Mouse (Mus musculus) gastrocnemius, postnatal 4 days (tissue): Measurements from ENCODE around the gene Igsf23. TPM values are rescaled to one million over a fixed set of nuclear protein-coding genes. Genes with fewer than 3 reads are reported as not detected.
A peak's percentile ranks its signal among the peaks of the same experiment; 100 is the strongest.
"Not testable (repeated sequence)": the region's sequence is repeated elsewhere in the genome, so short reads cannot be mapped to it uniquely, and the experiment has no call there.

ENCODE experiments used
- DNase-seq, 2 experiments: peaks; one replicate each; pipeline ENCODE4 v3.0.0; 2021 to 2022; ENCODE audit warnings: low spot score in 2 of 2, mixed read lengths in 2 of 2
- long read RNA-seq, 2 experiments: library from polyadenylated mRNA; stranded (forward); transcript quantifications; one replicate each; pipeline ENCODE4 v2.0.0; 2021
- total RNA-seq, 2 experiments: library from RNA; stranded (reverse); gene quantifications; 2 replicates each; pipeline ENCODE4 v1.2.3; 2021

The Igsf23 gene
- not detected for total RNA-seq
- long read RNA-seq, experiment 1, result 0 reads
- long read RNA-seq, experiment 2, result 0 reads

GRCm38 (mm10) chr7:19950589-19950988, at the start of gene Igsf23:
TSS of gene Igsf23 (minus strand) at chr7:19950756.
- no peak for DNase-seq

- DNase-seq, result not testable (repeated sequence)
Measured at GRCm38 (mm10) chr7:19996721-19997120, 46.2 kb upstream of the Igsf23 start.

- not testable (repeated sequence) for DNase-seq
Measured at GRCm38 (mm10) chr7:19991165-19991564, 40.6 kb upstream of the Igsf23 start, which contains the start of gene Nlrp9b. TSS of gene Nlrp9b (plus strand) at chr7:19991465.

GRCm38 (mm10) chr7:19971516-19971915, 21.0 kb upstream of the Igsf23 start:
- no peak for DNase-seq

- DNase-seq, result no peak
Measured at GRCm38 (mm10) chr7:19970196-19970595, 19.6 kb upstream of the Igsf23 start.

GRCm38 (mm10) chr7:19969541-19970090, 19.1 kb upstream of the Igsf23 start:
- no peak for DNase-seq

- DNase-seq, result no peak
Measured at GRCm38 (mm10) chr7:19969106-19969505, 18.6 kb upstream of the Igsf23 start.

- no peak for DNase-seq
Measured at GRCm38 (mm10) chr7:19964985-19965579, 14.5 kb upstream of the Igsf23 start, which contains the start of gene Ceacam20. TSS of gene Ceacam20 (plus strand) at chr7:19965412.

- no peak for DNase-seq
Measured at GRCm38 (mm10) chr7:19962423-19962822, 11.9 kb upstream of the Igsf23 start.

- DNase-seq, result peak; percentile 77 to 88
Measured at GRCm38 (mm10) chr7:19956341-19956781, 5.8 kb upstream of the Igsf23 start.

GRCm38 (mm10) chr7:19955861-19956260, 5.3 kb upstream of the Igsf23 start:
- DNase-seq, result no peak

GRCm38 (mm10) chr7:19953054-19953453, 2.5 kb upstream of the Igsf23 start:
- DNase-seq, result no peak

- DNase-seq, result no peak
Measured at GRCm38 (mm10) chr7:19952320-19952986, 1.9 kb upstream of the Igsf23 start.

GRCm38 (mm10) chr7:19949996-19950395, 560 bp downstream of the Igsf23 start:
- no peak for DNase-seq

GRCm38 (mm10) chr7:19948956-19949355, 1.6 kb downstream of the Igsf23 start:
- no peak for DNase-seq

- DNase-seq, result no peak
Measured at GRCm38 (mm10) chr7:19945821-19946515, 4.6 kb downstream of the Igsf23 start.

GRCm38 (mm10) chr7:19945201-19945600, 5.4 kb downstream of the Igsf23 start:
- no peak for DNase-seq

- no peak for DNase-seq
Measured at GRCm38 (mm10) chr7:19944709-19945108, 5.8 kb downstream of the Igsf23 start.

GRCm38 (mm10) chr7:19940256-19940655, 10.3 kb downstream of the Igsf23 start:
- no peak for DNase-seq

GRCm38 (mm10) chr7:19939555-19940235, 10.9 kb downstream of the Igsf23 start:
- peak; percentile 55 to 82 for DNase-seq

GRCm38 (mm10) chr7:19937229-19937821, 13.2 kb downstream of the Igsf23 start:
- no peak for DNase-seq
